Mouse (Mus musculus) embryonic facial prominence, embryonic 11.5 days (tissue): ENCODE measurements around the gene Zfp46. TPM values are rescaled to one million over a fixed set of nuclear protein-coding genes. Genes with fewer than 3 reads are reported as not detected.
A peak's percentile ranks its signal among the peaks of the same experiment; 100 is the strongest.

Experiments
- ATAC-seq: fragments of 200-750 bp; cut with Nextera tagmentation; replicated peaks from 2 replicates; pipeline ENCODE4 v1.8.0; 2017; ENCODE audit warnings: low read depth; ENCODE audit not compliant: insufficient number of reproducible peaks, low FRiP score, low TSS enrichment
- DNase-seq: peaks from one replicate; pipeline ENCODE4 v3.0.0-alpha.2; 2015; ENCODE audit warnings: low spot score
- H3K27ac ChIP-seq: fragments of 300-500 bp; sonication (generic); replicated peaks from 2 replicates; pipeline ENCODE4 v1.5.1; 2014; ENCODE audit warnings: mild to moderate bottlenecking, low read depth, low read length, control low read depth
- H3K27me3 ChIP-seq: fragments of 300-500 bp; sonication (generic); 2 replicates; pipeline ENCODE4 v1.6.1; 2014; ENCODE audit warnings: mild to moderate bottlenecking, low read length, moderate library complexity, mixed read lengths; ENCODE audit not compliant: control insufficient read depth, insufficient read depth
- H3K36me3 ChIP-seq: fragments of 300-500 bp; sonication (generic); replicated peaks from 2 replicates; pipeline ENCODE4 v1.6.1; 2014; ENCODE audit warnings: low read depth, mild to moderate bottlenecking, low read length, moderate library complexity, mixed read lengths; ENCODE audit not compliant: control insufficient read depth, insufficient read depth
- H3K4me1 ChIP-seq: fragments of 300-500 bp; sonication (generic); 2 replicates; pipeline ENCODE4 v1.6.1; 2014; ENCODE audit warnings: low read length, mixed read lengths; ENCODE audit not compliant: control insufficient read depth, insufficient read depth
- H3K4me2 ChIP-seq: fragments of 300-500 bp; sonication (generic); 2 replicates; pipeline ENCODE4 v1.6.1; 2014; ENCODE audit warnings: low read depth, mild to moderate bottlenecking, control low read depth, low read length, moderate library complexity
- H3K4me3 ChIP-seq: fragments of 300-500 bp; sonication (generic); 2 replicates; pipeline ENCODE4 v1.5.1; 2014; ENCODE audit warnings: low read depth, low read length, control low read depth
- H3K9ac ChIP-seq: fragments of 300-500 bp; sonication (generic); replicated peaks from 2 replicates; pipeline ENCODE4 v1.6.1; 2014; ENCODE audit warnings: mild to moderate bottlenecking, control low read depth, low read length
- H3K9me3 ChIP-seq: fragments of 300-500 bp; sonication (generic); replicated peaks from 2 replicates; pipeline ENCODE4 v1.6.1; 2016; ENCODE audit warnings: mild to moderate bottlenecking, low read length, inconsistent platforms, mixed read lengths; ENCODE audit not compliant: control insufficient read depth
- WGBS: fragments of 180-500 bp; shearing (Covaris S2); extraction: QIAGEN DNeasy Blood & Tissue Kit; methylation state at CpG from one replicate; pipeline ENCODE4 v1.1.7; 2014; 5-methylcytosine and 5-hydroxymethylcytosine counted together
- polyA plus RNA-seq: library from polyadenylated mRNA; unstranded; fragments of >200 nt; fragmentation: Nextera tagmentation; extraction: Ambion mirVana; gene quantifications from 2 replicates; pipeline ENCODE4 v1.2.1, GENCODE M21; 2014

Zfp46 gene
- polyA plus RNA-seq, 1 experiment from 2014 or later = 28.0 TPM

DNA sequence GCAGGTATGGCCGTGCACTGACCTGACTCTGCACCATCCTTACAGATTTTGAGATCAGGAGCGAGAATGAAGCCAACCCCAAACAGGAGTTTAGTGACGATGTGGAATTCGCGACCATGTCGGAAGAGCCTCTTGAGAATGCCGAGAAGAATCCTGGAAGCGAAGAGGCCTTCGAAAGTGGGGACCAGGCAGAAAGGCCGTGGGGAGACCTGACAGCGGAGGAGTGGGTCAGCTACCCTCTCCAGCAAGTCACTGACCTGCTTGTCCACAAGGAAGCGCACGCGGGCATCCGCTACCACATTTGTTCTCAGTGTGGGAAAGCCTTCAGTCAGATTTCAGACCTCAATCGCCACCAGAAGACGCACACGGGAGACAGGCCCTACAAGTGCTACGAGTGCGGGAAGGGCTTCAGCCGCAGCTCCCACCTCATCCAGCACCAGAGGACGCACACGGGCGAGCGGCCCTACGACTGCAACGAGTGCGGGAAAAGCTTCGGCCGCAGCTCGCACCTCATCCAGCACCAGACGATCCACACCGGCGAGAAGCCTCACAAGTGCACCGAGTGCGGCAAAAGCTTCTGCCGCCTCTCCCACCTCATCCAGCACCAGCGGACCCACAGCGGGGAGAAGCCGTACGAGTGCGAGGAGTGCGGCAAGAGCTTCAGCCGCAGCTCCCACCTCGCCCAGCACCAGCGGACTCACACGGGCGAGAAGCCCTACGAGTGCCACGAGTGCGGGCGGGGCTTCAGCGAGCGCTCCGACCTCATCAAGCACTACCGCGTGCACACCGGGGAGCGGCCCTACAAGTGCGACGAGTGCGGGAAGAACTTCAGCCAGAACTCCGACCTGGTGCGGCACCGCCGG, 5.7 kb downstream of the Zfp46 start:
- Histone ChIP-seq H3K27ac (no peak overlapping the region), H3K4me2 (no peak overlapping the region), H3K36me3 (peaks cover 13% of the 10 kb centered on the region), H3K4me1 (no peaks in the 10 kb centered on the region; the same call in 1 of the 2 replicates), H3K4me3 (no peak overlapping the region), H3K9me3 (no peaks in the 10 kb centered on the region), H3K27me3 (peaks cover 6% of the 10 kb centered on the region), H3K9ac (no peak overlapping the region; the same call in 1 of the 2 replicates)
- WGBS = 36% methylated on average over 66 of the region's 66 CpGs
- DNase-seq (peak; percentile 8), ATAC-seq (no peak)

DNA sequence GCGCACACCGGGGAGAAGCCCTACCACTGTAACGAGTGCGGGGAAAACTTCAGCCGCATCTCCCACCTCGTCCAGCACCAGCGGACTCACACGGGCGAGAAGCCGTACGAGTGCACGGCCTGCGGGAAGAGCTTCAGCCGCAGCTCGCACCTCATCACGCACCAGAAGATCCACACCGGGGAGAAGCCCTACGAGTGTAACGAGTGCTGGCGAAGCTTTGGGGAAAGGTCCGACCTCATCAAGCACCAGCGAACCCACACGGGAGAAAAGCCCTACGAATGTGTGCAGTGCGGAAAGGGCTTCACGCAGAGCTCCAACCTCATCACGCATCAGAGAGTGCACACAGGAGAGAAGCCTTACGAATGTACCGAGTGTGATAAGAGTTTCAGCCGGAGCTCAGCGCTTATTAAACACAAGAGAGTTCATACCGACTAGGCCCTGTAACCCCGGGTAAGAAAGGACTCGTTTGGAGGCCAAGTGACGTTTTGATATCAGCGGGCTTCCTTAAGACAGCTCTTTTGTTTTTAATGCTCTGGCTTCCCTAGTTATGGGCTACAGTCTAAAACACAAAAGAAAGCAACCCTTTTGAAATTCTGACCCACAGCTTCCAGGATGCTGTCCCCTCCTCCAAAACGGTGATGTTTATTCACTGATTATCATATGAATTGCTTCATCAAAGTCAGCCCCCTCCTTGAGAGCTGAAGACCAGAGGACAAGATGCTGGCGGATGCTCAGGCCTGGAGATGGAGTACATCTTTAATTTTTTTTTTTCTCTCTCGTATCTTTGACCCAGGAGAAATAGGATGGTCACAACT, 6.5 kb downstream of the Zfp46 start:
- no peak overlapping the region for H3K4me2 ChIP-seq
- H3K9ac ChIP-seq = no peak overlapping the region; the same call in 1 of the 2 replicates
- peaks cover 13% of the 10 kb centered on the region for H3K36me3 ChIP-seq
- H3K4me3 ChIP-seq = no peak overlapping the region
- 52% methylated on average over 39 of the region's 39 CpGs for WGBS
- H3K27ac ChIP-seq = no peak overlapping the region
- H3K4me1 ChIP-seq = no peaks in the 10 kb centered on the region; the same call in 1 of the 2 replicates
- DNase-seq (no peak), ATAC-seq (no peak)
- peaks cover 6% of the 10 kb centered on the region for H3K27me3 ChIP-seq
- H3K9me3 ChIP-seq = no peaks in the 10 kb centered on the region

DNA sequence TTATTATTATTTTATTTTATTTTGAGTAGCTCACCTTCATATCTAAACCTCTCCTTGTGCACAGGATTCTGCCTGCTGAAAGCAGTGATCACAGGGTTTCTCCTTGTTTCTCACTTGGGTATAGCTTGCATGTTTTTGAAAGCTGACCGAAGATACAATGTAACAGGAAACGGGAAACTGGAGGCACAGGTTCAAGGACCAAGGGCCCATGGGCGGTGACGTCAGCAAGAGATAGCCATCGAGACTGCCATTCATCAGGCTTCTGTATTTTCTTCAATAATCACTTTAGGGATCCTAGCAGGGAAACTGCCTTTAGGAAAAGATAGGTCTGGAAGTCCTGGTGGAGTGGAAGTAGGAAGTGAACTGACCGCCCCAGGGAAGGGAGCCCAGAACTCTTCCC, 7.2 kb downstream of the Zfp46 start:
- H3K4me2 ChIP-seq = no peak overlapping the region
- H3K36me3 ChIP-seq = peaks cover 13% of the 10 kb centered on the region
- no peaks in the 10 kb centered on the region; the same call in 1 of the 2 replicates for H3K4me1 ChIP-seq
- no peak for ATAC-seq
- no peak overlapping the region for H3K4me3 ChIP-seq
- H3K27ac ChIP-seq = no peak overlapping the region
- no peak overlapping the region for H3K9ac ChIP-seq
- no peak for DNase-seq
- no peaks in the 10 kb centered on the region for H3K9me3 ChIP-seq
- H3K27me3 ChIP-seq = peaks cover 6% of the 10 kb centered on the region
- WGBS = 93% methylated on average over 6 of the region's 6 CpGs

DNA sequence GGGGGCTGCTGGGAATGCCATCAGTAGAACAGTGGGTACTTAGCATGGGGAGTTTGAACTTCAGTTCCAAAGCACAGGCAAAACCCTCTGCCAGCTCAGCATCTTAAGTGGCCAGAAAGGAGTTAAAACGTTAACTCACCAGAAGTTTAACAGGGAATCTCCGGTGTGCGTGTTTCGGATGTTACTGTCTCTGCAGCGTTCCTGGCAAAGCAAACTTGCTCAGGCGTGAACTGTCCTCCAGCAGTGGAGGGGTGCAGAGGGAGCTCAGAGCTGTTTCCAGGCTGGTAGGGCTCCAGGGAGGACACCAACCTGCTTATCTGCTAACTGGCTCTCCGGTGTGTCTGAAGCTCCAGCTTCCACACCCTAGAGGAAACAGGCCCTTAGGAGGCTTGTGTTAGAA, 11.5 kb downstream of the Zfp46 start:
- no peaks in the 10 kb centered on the region for H3K4me1 ChIP-seq
- H3K4me2 ChIP-seq = no peak overlapping the region
- H3K27ac ChIP-seq = no peak overlapping the region
- no peak for ATAC-seq
- DNase-seq = no peak
- H3K9ac ChIP-seq = no peak overlapping the region
- no peaks in the 10 kb centered on the region for H3K27me3 ChIP-seq
- peaks cover 4% of the 10 kb centered on the region for H3K36me3 ChIP-seq
- H3K9me3 ChIP-seq = no peaks in the 10 kb centered on the region
- 77% methylated on average over 7 of the region's 7 CpGs for WGBS
- no peak overlapping the region for H3K4me3 ChIP-seq

DNA sequence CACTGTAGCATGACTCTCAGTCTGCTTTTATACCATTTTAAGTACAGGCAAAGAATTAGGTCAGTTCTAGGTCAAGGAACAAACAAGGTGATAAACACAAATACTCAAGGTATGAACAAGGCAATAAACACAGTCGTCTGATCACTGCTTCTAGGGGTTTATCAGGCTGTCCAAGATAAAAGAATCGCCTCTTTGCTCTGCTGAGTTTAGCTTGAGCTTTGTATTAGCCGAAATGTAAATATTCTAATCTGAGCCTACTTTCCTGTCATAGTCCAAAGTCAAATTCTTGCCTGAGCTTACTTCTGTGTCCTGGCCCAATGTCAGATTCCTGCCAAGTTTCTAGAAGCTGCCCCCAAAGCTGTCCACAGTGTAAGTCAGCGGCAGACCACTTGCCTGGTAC, 18.0 kb downstream of the Zfp46 start:
- H3K9ac ChIP-seq = no peak overlapping the region
- no peaks in the 10 kb centered on the region for H3K4me1 ChIP-seq
- no peaks in the 10 kb centered on the region for H3K9me3 ChIP-seq
- ATAC-seq (no peak), DNase-seq (no peak)
- 80% methylated on average over 4 of the region's 4 CpGs for WGBS
- no peaks in the 10 kb centered on the region for H3K27me3 ChIP-seq
- H3K4me3 ChIP-seq = no peak overlapping the region
- no peaks in the 10 kb centered on the region for H3K36me3 ChIP-seq
- H3K27ac ChIP-seq = no peak overlapping the region
- no peak overlapping the region for H3K4me2 ChIP-seq

DNA sequence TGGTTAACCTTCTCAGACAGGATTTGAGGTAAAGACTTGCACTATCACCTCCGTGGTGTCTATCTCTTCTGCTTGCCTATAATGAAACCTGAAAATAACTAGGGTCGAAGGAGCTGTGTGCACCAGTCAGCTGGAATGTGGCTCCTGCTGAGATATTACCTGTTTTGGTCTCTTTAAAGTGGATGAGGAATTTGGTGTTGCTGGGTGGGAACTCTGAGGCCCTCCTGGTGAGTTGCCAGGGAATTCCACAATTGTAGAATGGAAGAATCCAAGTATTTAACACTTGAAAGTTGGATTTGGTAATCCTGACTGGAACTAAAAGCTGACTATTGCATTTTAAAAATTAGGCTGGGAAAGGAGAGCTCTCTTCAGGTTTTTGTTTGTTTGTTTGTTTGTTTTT, 19.7 kb downstream of the Zfp46 start:
- Histone ChIP-seq H3K4me3 (no peak overlapping the region), H3K4me1 (no peaks in the 10 kb centered on the region), H3K9me3 (no peaks in the 10 kb centered on the region), H3K36me3 (no peaks in the 10 kb centered on the region), H3K27me3 (no peaks in the 10 kb centered on the region), H3K4me2 (no peak overlapping the region), H3K27ac (no peak overlapping the region), H3K9ac (no peak overlapping the region)
- DNase-seq = no peak
- 47% methylated on average over 2 of the region's 2 CpGs for WGBS
- no peak for ATAC-seq

DNA sequence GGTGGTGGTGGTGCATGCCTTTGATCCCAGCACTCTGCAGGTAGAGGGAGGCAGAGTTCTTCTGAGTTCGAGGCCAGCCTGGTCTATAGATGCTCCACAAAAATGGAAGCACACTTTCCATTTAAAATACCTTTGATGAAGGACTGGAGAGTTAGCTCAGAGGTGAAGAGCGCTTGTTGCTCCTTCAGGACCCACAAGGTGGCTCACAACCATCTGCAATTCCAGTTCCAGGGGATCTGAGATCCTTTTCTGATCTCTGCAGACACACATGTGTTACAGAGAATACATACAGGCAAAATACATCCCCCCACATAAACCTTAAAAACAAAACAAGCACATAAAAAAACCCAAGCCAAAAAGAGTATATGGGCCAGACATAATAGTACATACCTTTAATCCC, 23.9 kb downstream of the Zfp46 start:
- H3K4me3 ChIP-seq = no peak overlapping the region
- no peaks in the 10 kb centered on the region for H3K9me3 ChIP-seq
- no peak overlapping the region for H3K27ac ChIP-seq
- H3K9ac ChIP-seq = no peak overlapping the region
- DNase-seq (no peak), ATAC-seq (no peak)
- H3K36me3 ChIP-seq = no peaks in the 10 kb centered on the region
- H3K4me1 ChIP-seq = no peaks in the 10 kb centered on the region
- 58% methylated on average over 2 of the region's 2 CpGs for WGBS
- no peaks in the 10 kb centered on the region for H3K27me3 ChIP-seq
- H3K4me2 ChIP-seq = no peak overlapping the region

DNA sequence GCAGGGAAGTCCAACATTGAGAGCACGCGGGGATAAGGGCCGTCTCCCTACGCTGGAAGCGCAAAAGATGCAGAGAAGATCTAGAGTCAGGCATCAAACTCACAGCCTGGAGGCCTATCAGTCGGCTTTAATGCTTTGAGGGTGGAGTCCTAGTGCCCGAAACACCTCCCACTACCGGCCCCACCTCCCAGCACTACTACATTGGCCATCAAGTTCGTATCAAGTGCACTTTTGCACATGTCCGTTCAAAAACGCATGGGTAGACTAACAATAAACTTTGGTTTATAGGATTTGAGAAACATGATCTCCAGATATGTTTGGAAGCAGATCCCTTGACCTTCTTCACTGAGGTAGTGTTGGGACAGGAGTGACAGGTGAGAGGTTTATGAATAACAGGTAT, 25.3 kb downstream of the Zfp46 start:
- peak; percentile 74 for DNase-seq
- H3K9me3 ChIP-seq = no peaks in the 10 kb centered on the region
- peak overlapping the region; percentile 50 for H3K4me2 ChIP-seq
- H3K36me3 ChIP-seq = no peaks in the 10 kb centered on the region
- peak overlapping the region; percentile 77 for H3K9ac ChIP-seq
- H3K4me1 ChIP-seq = no peaks in the 10 kb centered on the region
- H3K27me3 ChIP-seq = no peaks in the 10 kb centered on the region
- peak overlapping the region; percentile 85 for H3K27ac ChIP-seq
- H3K4me3 ChIP-seq = peak overlapping the region; percentile 95
- no peak for ATAC-seq
- WGBS = 4% methylated on average over 11 of the region's 11 CpGs
